Mouse (Mus musculus) heart, embryonic 15.5 days (tissue): Measurements from ENCODE around the gene Pla2g1b. TPM values are rescaled to one million over a fixed set of nuclear protein-coding genes. Genes with fewer than 3 reads are reported as not detected.
A peak's percentile ranks its signal among the peaks of the same experiment; 100 is the strongest.

ENCODE experiments used
- ATAC-seq: fragments of 200-750 bp; cut with Nextera tagmentation; replicated peaks from 2 replicates; pipeline ENCODE4 v1.8.0; 2017; ENCODE audit warnings: low read depth, moderate TSS enrichment; ENCODE audit not compliant: insufficient number of reproducible peaks, insufficient read depth, low FRiP score
- H3K27ac ChIP-seq: fragments of 300-500 bp; sonication (generic); 2 replicates; pipeline ENCODE4 v1.5.1; 2015; ENCODE audit warnings: mild to moderate bottlenecking, inconsistent platforms
- H3K27me3 ChIP-seq: fragments of 300-500 bp; sonication (generic); 2 replicates; pipeline ENCODE4 v1.6.1; 2015; ENCODE audit warnings: inconsistent platforms
- H3K36me3 ChIP-seq: fragments of 300-500 bp; sonication (generic); 2 replicates; pipeline ENCODE4 v1.6.1; 2015; ENCODE audit warnings: mild to moderate bottlenecking, inconsistent platforms
- H3K4me1 ChIP-seq: fragments of 300-500 bp; sonication (generic); replicated peaks from 2 replicates; pipeline ENCODE4 v1.6.1; 2015; ENCODE audit warnings: inconsistent platforms
- H3K4me2 ChIP-seq: fragments of 300-500 bp; sonication (generic); 2 replicates; pipeline ENCODE4 v1.6.1; 2015; ENCODE audit warnings: inconsistent platforms, mild to moderate bottlenecking, moderate library complexity
- H3K4me3 ChIP-seq: fragments of 300-500 bp; sonication (generic); 2 replicates; pipeline ENCODE4 v1.5.1; 2015; ENCODE audit warnings: mild to moderate bottlenecking, inconsistent platforms
- H3K9ac ChIP-seq: fragments of 300-500 bp; sonication (generic); 2 replicates; pipeline ENCODE4 v1.6.1; 2015; ENCODE audit warnings: mild to moderate bottlenecking, inconsistent platforms
- H3K9me3 ChIP-seq: fragments of 300-500 bp; sonication (generic); replicated peaks from 2 replicates; pipeline ENCODE4 v1.6.1; 2016; ENCODE audit warnings: inconsistent platforms
- WGBS: fragments of 180-500 bp; shearing (Covaris S2); methylation state at CpG from one replicate; pipeline ENCODE4 v1.1.7; 2015; ENCODE audit warnings: mixed read lengths; 5-methylcytosine and 5-hydroxymethylcytosine counted together
- polyA plus RNA-seq: library from polyadenylated mRNA; unstranded; fragments of >200 nt; fragmentation: Nextera tagmentation; extraction: Ambion mirVana; gene quantifications from 2 replicates; pipeline ENCODE4 v1.2.1, GENCODE M21; 2015

Gene Pla2g1b
- polyA plus RNA-seq, 1 experiment from 2014 or later = 0.52 TPM

DNA sequence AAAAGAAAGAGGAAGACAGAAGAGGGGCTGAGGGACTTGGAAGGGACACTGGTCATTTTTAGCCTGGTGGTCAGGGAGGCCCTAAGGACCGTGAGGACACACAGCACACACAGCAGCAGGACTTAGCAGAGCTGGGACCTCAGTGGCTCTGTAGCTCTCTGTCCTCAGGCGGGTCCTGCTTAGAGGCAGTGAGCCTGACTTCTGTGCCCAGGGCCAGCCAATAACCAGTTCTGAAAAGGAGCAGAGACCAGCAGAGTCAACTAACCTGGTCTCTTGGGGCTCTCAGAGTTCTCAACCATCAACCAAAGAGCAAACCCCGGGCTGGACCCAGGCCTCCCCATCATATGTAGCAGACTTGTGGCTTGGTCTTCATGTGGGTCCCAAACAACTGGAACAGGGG is 16.8 kb upstream of the Pla2g1b start:
- Histone ChIP-seq H3K27ac (no peak overlapping the region), H3K9me3 (no peaks in the 10 kb centered on the region), H3K4me3 (no peak overlapping the region), H3K4me2 (no peak overlapping the region), H3K9ac (no peak overlapping the region), H3K27me3 (no peaks in the 10 kb centered on the region), H3K4me1 (peaks cover 18% of the 10 kb centered on the region), H3K36me3 (peaks cover 4% of the 10 kb centered on the region)
- ATAC-seq = no peak
- WGBS = 72% methylated on average over 3 of the region's 3 CpGs

DNA sequence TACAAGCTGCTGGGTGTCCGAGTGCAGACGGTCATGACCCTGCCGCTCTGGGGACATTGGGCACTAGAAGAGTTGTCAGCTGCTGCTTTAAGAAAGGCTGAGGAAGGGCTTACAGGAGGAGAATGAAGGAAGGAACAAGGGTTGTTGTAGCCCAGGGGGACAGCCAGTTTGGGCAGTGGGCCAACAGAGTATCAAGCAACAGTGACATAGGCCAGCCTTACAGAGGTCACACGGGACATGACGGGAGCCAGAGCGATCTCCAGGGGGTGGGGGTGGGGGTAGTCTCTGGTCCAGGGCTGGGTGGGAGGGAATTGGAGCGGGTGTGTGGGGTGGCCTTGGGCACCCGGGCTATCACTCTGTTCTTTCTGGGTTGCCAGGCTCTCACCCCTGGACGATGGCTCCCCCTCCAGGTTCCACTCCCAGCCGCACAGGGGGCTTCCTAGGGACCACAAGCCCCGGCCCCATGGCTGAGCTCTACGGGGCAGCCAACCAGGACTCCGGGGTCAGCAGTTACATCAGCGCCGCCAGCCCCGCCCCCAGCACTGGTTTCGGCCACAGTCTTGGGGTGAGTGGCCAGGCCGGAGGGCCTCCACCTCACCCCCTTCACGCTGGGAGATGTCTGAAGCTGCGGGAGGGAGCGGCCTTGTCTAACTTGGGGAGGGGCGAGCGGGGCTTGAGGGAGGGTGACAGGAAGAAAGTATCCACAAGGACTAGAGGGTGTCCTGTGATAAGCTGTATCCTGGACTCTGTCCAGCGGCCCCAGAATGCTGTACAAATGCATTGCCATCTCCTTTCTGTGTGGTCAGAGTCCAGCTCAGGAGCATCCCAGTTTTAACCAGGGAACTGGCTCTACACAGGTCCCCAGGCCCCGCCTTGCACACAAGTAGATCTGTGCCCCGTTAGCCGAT is 15.4 kb upstream of the Pla2g1b start:
- Histone ChIP-seq H3K4me1 (peaks cover 18% of the 10 kb centered on the region), H3K9me3 (no peaks in the 10 kb centered on the region), H3K9ac (0 out of 2 replicates have a peak overlapping the region, but pooled peaks have one; percentile 25), H3K4me3 (no peak overlapping the region), H3K27ac (no peak overlapping the region; the same call in 1 of the 2 replicates), H3K36me3 (peaks cover 4% of the 10 kb centered on the region), H3K27me3 (no peaks in the 10 kb centered on the region), H3K4me2 (peak overlapping the region; percentile 40)
- peak; percentile 21; the same call in 1 of the 2 replicates for ATAC-seq
- 57% methylated on average over 27 of the region's 27 CpGs for WGBS

DNA sequence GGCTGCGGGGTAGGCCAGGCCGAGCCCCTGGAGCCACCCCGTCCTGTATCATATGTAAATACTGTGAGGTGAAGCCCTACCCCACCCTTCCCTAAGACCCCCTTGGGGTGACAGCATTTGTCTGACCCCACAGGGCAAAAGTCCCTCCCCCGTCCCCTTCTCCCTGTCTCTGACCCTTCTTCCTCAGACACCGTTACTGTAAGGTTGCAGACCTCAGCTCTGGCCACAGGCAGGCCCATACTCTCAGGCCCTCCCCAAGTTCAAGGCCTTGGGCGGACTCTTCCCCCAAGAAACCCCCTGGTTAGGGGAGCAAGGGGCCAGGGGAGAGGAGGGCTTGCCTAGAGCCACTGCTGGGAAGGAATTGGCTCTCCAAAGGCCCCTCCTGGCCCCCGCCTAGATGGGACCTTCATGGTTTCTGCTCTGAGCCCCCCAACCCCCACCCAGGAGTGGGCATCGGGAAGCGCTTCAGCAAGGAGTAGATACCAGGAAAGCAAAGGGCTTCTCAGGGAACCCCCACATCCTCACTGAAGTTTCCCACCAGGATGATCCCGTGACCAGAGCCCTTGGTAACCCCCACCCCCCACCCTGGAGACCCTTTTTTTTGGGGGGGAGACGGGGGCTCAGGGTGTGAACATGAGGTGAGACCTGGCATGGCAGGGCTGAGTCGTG is 11.5 kb upstream of the Pla2g1b start:
- H3K4me1 ChIP-seq = peaks cover 18% of the 10 kb centered on the region
- no peak overlapping the region for H3K9ac ChIP-seq
- H3K4me2 ChIP-seq = no peak overlapping the region
- no peak for ATAC-seq
- no peaks in the 10 kb centered on the region for H3K27me3 ChIP-seq
- no peak overlapping the region for H3K27ac ChIP-seq
- H3K9me3 ChIP-seq = no peaks in the 10 kb centered on the region
- no peaks in the 10 kb centered on the region; the same call in 1 of the 2 replicates for H3K36me3 ChIP-seq
- H3K4me3 ChIP-seq = no peak overlapping the region
- WGBS = 79% methylated on average over 12 of the region's 12 CpGs

DNA sequence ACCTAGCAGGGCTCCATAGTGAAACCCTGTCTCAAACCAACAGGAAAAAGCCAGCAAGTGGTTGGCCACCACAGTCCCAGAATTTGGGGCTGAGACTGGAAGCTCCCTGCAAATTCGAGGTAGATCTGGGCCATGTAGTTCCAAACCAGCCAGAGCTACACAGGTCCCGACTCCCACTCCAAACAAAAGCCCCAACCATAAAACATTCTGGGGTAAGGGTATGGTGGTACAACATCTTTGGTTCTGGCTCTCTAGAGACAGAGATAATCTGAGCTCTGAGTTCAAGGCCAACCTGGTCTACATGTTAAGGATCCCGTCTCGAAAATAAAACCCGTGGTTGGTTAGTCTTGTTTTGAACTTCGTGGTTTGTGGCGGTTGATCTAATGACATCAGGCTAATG is 10.2 kb upstream of the Pla2g1b start:
- Histone ChIP-seq H3K27me3 (no peaks in the 10 kb centered on the region), H3K27ac (no peak overlapping the region), H3K4me1 (peaks cover 7% of the 10 kb centered on the region), H3K9me3 (no peaks in the 10 kb centered on the region), H3K36me3 (no peaks in the 10 kb centered on the region; the same call in 1 of the 2 replicates), H3K4me3 (no peak overlapping the region), H3K4me2 (no peak overlapping the region), H3K9ac (no peak overlapping the region)
- ATAC-seq = no peak
- 81% methylated on average over 7 of the region's 7 CpGs for WGBS

DNA sequence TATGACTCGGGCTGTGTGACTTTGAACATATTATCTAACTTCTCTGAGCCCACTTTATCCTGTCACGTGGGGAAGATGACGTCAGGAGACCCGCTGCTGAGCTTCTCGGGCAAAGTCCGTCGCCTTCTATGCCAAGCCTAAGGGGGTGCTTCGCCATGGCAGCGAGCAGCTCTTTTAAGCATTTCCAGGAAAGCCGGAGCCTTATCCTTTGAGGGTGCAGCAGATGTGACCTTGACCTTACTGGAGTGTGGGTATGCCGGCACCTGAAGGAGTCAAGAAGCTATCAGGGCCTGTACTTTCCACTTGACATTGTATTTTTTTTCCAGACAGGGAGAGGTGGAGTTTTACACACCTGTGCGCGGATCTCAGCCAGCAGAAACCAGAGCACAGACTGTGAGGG is 7.1 kb upstream of the Pla2g1b start:
- Histone ChIP-seq H3K9me3 (no peaks in the 10 kb centered on the region), H3K27ac (no peak overlapping the region), H3K4me1 (0 out of 2 replicates have a peak, but pooled peaks cover under 1% of the 10 kb centered on the region), H3K4me3 (no peak overlapping the region), H3K36me3 (no peaks in the 10 kb centered on the region), H3K4me2 (no peak overlapping the region), H3K9ac (no peak overlapping the region), H3K27me3 (no peaks in the 10 kb centered on the region)
- no peak for ATAC-seq
- WGBS = 59% methylated on average over 13 of the region's 13 CpGs

DNA sequence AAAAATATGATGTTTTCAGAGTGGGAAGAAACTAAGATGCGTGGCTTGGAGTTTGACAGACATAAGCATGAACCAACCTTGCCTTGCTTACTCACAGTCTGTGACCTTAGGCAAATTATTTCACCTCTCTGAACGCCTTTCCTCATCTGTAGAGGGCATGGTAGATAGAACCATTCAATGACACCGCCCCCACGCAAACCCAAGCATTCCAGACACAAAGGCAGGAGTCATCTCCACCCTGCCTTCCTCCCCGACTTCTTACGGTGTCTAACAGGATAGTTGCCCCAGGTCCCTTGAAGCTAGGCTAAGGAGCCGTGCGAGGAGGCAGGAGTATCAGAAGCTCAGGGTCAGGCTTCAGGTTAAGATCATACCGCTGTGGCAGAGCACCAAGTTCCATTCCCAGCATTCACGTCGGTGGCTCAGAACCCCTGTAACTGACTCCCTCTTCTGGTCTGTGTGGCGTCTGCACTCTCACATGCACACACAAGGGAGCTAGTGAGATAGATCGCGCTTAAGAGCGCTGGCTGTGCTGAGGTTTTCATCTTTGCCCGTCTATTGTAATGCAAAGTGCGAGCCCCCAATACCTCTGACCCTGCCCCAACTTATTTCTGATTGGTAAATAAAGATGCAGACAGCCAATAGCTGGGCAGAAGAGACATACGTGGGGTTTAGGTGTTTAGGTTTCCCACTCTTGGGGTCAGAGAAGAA is 1.5 kb upstream of the Pla2g1b start:
- H3K36me3 ChIP-seq = no peaks in the 10 kb centered on the region
- H3K27me3 ChIP-seq = no peaks in the 10 kb centered on the region
- H3K9me3 ChIP-seq = no peaks in the 10 kb centered on the region
- H3K9ac ChIP-seq = no peak overlapping the region
- H3K4me1 ChIP-seq = no peaks in the 10 kb centered on the region
- H3K4me2 ChIP-seq = no peak overlapping the region
- 76% methylated on average over 18 of the region's 18 CpGs for WGBS
- ATAC-seq = no peak
- H3K27ac ChIP-seq = no peak overlapping the region
- H3K4me3 ChIP-seq = no peak overlapping the region

DNA sequence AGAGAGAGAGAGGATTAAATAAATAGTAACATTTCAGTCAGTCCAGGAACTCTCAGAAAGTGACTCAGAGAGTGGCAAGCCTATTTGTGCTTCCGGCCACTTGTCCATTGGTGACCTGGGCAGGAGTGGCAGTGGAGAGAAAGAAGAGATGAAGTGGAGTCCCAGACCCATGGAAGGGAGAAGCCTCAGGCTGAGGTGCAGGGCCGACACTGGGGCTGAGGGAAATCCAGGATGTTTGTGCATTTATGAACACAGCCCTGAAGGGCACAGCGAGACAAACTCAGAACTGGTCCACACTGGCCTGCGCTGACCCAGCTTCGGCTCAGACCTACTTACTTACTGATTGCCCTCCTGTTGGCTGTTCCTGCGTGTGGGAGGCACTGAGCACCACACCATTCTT is 3.7 kb downstream of the Pla2g1b start:
- no peak for ATAC-seq
- no peaks in the 10 kb centered on the region for H3K27me3 ChIP-seq
- no peak overlapping the region for H3K4me3 ChIP-seq
- whole genome bisulfite sequencing = 58% methylated on average over 6 of the region's 6 CpGs
- no peaks in the 10 kb centered on the region for H3K36me3 ChIP-seq
- no peak overlapping the region for H3K27ac ChIP-seq
- H3K9ac ChIP-seq = no peak overlapping the region
- H3K4me1 ChIP-seq = peaks cover 7% of the 10 kb centered on the region; the same call in 1 of the 2 replicates
- H3K4me2 ChIP-seq = no peak overlapping the region
- no peaks in the 10 kb centered on the region for H3K9me3 ChIP-seq

DNA sequence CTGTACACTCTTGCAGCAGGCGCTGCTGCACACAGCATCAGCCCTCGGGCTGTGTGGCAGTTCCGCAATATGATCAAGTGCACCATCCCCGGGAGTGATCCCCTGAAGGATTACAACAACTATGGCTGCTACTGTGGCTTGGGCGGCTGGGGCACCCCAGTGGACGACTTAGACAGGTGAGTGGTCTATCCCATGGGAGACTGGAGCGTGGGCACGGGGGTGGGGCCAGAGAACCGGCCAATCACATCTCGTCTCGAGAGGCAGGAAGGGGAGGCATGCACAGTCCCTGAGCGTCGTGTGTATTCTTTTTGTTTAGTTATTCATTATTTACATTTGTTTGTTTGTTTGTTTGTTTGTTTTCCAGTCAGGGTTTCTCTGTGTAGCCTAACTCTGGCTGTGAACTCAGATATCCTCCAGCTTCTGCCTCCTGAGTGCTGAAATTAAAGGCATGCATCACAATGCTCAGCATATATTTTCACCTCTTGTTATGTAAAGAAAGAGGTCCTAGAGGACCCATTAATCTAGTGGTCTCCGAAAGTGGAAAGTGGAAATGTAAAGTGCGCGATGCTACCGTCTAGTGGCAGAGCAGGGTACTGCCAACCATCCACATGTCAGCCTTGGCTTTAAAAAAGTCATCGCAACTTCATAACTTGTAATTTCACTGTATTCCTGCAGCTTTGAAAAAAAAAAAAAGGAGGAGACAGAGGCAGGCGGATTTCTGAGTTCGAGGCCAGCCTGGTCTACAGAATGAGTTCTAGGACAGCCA is 4.9 kb downstream of the Pla2g1b start:
- H3K9me3 ChIP-seq = no peaks in the 10 kb centered on the region
- no peaks in the 10 kb centered on the region for H3K36me3 ChIP-seq
- H3K27me3 ChIP-seq = no peaks in the 10 kb centered on the region
- H3K4me2 ChIP-seq = 0 out of 2 replicates have a peak overlapping the region, but pooled peaks have one; percentile 23
- H3K4me1 ChIP-seq = peaks cover 15% of the 10 kb centered on the region
- WGBS = 32% methylated on average over 20 of the region's 20 CpGs
- ATAC-seq = no peak
- no peak overlapping the region for H3K9ac ChIP-seq
- H3K4me3 ChIP-seq = no peak overlapping the region
- no peak overlapping the region for H3K27ac ChIP-seq

DNA sequence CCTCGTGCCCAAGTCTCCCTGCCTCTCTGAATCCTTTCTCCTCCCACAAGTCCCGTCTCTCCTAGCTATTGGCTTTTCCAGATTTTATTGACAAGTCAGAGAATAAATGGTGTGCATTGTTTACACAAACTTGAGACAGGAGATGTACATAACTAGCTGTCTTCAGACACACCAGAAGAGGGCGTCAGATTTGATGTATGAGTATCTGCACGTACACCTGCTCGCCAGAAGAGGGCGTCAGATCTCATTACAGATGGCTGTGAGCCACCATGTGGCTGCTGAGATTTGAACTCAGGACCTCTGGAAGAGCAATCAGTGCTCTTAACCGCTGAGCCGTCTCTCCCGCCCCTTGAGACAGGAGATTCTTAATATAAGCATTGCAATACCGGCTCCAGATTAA is 7.1 kb downstream of the Pla2g1b start:
- no peak overlapping the region for H3K4me2 ChIP-seq
- no peak overlapping the region for H3K9ac ChIP-seq
- H3K4me3 ChIP-seq = no peak overlapping the region
- H3K27ac ChIP-seq = no peak overlapping the region
- H3K36me3 ChIP-seq = no peaks in the 10 kb centered on the region
- H3K4me1 ChIP-seq = peaks cover 18% of the 10 kb centered on the region
- H3K27me3 ChIP-seq = no peaks in the 10 kb centered on the region
- 73% methylated on average over 10 of the region's 10 CpGs for WGBS
- no peak for ATAC-seq
- H3K9me3 ChIP-seq = no peaks in the 10 kb centered on the region

DNA sequence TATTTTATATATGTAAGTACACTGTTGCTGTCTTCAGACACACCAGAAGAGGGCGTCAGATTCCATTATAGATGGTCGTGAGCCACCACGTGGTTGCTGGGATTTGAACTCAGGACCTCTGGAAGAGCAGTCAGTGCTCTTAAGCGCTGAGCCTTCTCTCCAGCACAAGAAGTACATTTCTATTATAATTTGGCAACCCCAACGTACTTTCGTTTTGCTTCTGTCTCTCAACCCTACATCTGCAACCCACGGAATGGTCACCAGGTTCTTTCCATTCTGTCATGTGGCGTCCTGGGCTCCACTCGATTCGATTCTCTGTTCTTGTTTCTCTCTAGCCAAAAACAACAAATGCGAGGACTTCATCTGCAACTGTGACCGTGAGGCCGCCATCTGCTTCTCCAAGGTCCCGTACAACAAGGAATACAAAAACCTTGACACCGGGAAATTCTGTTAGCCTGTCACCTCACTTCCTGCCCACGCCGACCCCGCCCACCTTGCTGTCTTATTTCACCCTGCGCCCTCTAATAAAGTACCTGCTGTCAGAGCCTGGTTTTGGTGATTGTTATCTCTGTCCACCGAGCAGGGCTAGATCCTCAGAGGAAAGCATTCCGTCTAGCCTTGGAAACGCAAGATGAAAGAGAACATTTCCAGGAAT is 8.2 kb downstream of the Pla2g1b start:
- H3K36me3 ChIP-seq = no peaks in the 10 kb centered on the region
- ATAC-seq = no peak
- 57% methylated on average over 22 of the region's 22 CpGs for WGBS
- no peak overlapping the region for H3K9ac ChIP-seq
- no peaks in the 10 kb centered on the region for H3K9me3 ChIP-seq
- peak overlapping the region; percentile 18; the same call in 1 of the 2 replicates for H3K4me3 ChIP-seq
- H3K27ac ChIP-seq = no peak overlapping the region
- peaks cover 18% of the 10 kb centered on the region for H3K4me1 ChIP-seq
- H3K4me2 ChIP-seq = peak overlapping the region; percentile 21
- H3K27me3 ChIP-seq = no peaks in the 10 kb centered on the region
